Mouse (Mus musculus): ENCODE results near the gene Prokr2.
"Not testable (repeated sequence)": the region's sequence is repeated elsewhere in the genome, so short reads cannot be mapped to it uniquely, and the experiment has no call there.

Gene Prokr2

DNA sequence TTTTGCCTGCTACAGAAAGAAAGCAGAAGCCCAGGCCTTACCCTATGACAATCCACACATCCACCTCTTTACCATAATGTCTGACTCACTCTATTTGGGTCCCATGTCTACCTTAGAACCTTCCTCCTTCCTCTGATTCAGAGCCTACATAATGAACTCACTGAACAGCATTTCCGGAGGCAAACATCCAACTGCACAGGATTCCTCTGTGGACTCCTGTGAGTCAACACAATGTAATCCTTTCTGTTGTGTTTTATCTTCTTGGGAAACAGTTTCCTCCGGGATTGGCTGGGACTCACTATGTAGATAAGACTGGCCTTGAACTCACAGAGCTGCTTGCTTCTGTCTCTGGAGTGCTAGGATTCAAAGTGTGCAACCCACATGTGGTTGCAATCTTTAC, 44.9 kb downstream of the Prokr2 start:
- peak in 1 of 2 experiments; percentile 5 for DNase-seq (ENCODE audit: low spot score in 2 of 2)

DNA sequence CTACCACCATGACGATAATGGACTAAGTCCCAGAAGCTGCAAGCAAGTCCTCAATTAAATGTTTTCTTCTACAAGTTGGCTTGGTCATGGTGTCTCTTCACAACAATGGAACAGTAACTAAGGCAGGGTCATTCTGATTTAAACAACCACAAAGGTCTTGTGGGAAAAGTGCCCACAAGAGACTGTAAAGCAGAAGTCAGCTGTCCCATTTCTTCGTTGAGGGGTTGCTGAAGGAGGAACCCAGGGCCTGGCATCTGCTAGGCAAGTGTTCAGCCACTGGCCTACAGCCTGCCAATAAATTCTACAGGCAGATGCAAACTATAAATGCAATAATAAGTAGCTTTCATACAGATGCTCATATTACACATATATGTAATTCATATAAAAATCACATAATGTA, 48.0 kb downstream of the Prokr2 start:
- no peak for DNase-seq (ENCODE audit: low spot score in 2 of 2)

GRCm38 (mm10) chr2:132323541-132323940, 61.7 kb downstream of the Prokr2 start:
- no peak for DNase-seq (ENCODE audit: low spot score in 2 of 2)

- DNase-seq (ENCODE audit: low spot score in 2 of 2), result no peak
Observed at GRCm38 (mm10) chr2:132320516-132320915, 64.7 kb downstream of the Prokr2 start.

GRCm38 (mm10) chr2:132317178-132317577, 68.1 kb downstream of the Prokr2 start:
- no peak for DNase-seq (ENCODE audit: low spot score in 2 of 2)

DNA sequence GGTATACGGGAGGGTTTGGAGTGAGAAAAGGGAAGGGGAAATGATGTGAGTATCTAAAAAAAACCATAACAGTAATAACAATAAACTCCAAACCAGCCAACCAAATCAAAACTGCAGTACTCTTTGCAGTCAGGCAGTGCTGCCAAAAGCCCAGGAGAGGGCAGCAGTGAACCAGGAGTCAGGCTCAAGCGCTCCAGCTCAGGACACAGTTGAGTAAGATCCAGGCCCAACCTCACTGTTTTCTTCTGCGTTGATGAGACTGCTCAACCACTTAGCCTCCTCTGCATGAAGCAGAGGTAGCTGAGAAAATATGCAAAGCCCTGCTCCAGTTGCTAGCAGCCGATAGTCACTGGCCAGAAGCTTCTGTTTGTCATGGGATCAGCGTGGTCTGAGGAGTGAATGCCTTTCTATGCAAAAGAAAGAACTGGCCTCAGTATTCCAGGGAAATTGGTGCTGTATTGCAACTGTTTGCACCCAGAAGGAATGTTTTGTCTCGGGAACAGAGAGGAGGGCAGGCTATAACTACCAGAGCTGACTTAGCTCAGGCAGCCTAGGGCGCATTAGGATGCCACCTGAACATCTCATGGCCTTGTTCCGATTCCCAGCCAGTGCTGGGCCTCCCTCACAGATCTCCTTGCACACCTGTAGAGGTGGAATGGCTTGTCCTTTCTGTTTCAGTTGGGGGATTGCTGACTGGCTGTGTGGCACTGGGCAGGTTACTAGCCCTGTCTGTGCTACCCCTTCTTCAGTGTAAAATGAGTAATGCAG, 69.0 kb downstream of the Prokr2 start:
- DNase-seq (ENCODE audit: low spot score in 2 of 2), result peak in 1 of 2 experiments; percentile 74

- not testable (repeated sequence) for DNase-seq (ENCODE audit: low spot score in 2 of 2)
Observed at GRCm38 (mm10) chr2:132314057-132314456, 71.2 kb downstream of the Prokr2 start.

DNA sequence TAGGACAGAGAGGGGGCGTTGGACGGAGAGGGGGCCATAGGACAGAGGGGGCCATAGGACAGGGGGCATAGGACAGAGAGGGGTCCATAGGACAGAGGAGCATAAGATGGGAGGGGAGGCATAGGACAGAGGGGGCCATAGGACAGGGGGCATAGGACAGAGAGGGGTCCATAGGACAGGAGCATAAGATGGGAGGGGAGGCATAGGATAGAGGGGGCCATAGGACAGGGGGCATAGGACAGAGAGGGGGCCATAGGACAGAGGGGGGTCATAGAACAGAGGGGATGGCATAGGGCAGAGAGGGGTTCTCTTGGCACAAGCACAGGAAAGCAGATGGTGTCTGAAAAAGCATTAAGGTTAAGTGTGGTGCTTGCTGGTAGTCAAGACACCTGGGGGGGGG, 71.7 kb downstream of the Prokr2 start:
- DNase-seq (ENCODE audit: low spot score in 2 of 2), result no peak

DNA sequence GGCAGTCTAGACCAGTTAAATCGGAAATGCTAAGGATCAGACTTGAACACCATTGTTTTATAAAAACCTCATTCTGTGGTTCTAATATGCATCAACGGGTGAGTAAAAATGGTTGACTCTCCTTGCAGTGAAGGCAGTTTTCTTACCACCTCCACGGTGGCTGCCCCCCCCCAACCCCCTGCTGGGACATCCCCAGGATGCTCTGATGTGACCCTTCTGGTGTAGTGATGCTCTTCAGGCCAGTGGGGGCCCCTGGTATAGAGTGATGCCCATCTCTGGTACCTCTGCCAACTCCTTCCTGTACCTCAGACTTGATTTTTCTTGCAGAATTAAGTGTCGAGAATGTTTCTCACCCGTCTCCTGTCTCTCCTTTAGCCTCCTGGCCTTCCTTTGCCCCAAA, 72.6 kb downstream of the Prokr2 start:
- no peak for DNase-seq (ENCODE audit: low spot score in 2 of 2)

DNA sequence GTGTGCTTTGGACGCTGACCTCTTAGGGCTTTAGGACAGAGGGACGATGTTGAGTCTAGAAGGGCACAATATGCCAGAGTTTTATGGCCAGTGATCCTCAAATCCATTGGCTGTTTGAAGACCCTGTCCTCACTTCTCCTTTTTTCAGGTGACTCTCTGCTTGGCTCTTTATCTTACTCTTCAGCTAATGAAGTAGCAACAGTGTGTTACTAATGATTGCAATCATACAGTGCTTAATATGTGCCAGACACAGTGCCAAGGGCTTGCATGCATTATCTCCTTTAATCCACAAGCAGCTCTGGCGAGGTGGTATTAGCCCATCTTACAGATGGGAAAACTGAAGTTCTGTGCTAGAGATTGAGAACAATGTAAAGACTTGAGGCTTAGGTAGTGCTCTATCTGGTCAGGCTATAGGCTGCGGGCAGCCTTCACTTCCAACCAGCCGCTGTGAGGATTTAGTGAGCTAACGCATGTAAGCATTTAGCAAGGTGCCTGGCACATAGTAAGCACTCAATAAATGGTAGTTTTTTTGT, 75.8 kb downstream of the Prokr2 start:
- DNase-seq (ENCODE audit: low spot score in 2 of 2), result no peak

DNA sequence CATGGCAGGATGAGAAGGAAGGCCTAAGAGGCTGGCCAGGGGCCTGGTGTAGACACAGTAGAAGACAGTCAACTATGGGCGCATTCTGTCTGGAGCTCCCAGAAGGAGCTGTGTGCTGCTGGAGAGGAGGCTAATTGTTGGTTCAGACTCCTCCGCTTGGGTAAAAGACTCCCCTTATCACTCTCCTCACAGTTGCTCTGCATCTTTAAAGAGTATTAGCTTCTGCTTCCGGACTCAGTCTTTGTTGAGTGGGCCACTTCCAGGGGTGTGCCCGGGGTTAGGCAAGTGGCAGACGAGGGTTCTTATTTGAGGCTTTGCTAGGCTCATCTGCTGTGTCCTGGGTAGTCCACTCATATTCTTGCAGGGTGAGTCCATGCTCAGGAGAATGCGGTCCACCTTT, 76.4 kb downstream of the Prokr2 start:
- no peak for DNase-seq (ENCODE audit: low spot score in 2 of 2)

DNA sequence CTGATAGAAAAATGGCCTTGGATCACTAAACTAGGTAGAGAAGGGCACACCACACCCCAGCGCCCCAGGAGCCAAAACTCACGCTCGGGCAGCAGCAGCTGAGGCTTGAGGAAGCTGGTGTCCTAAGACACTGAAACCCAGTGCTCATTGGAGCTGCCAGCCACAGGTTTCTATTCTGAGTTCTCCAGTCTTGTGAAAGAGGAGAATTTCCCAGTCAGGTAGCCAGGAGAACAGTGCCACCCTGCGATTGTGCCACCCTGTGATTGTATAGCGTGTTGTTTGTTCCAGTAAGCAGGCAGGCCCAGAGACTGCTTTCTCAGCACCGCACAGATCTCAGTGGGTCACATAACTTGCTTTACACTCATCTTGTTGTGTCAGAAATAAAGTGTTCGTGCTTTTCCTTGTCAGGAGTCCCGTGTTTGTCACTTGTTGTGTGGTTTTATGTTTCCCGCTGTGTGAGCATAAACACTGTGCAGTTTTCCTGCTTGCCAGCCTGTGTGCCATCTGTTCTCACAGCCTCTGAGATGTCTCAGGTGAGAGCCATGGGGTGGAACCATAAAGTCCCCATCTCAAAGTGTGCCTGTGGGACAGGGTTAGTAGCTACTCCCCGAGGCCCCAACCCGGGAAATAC, 77.9 kb downstream of the Prokr2 start:
- DNase-seq (ENCODE audit: low spot score in 2 of 2), result no peak

- no peak for DNase-seq (ENCODE audit: low spot score in 2 of 2)
Observed at GRCm38 (mm10) chr2:132305988-132306387, 79.3 kb downstream of the Prokr2 start.

DNA sequence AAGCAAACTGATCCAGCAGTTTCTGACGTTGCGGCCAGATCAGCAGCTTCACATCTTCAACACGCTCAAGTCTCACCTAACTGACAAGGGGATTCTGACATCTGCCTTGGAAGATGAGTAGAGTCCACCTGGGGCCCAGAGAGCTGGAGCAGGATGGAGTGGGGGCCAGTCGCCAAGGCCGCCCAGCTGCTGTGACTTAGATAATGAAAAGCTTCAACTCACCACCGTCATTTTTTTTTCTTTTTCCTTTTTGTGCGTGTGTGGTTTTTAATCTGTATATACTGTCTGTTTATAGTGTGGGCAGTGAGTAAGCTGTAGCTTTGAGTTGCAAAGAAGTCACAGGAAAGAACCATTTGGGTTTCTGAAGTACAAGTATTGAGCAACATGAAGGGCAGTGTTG, 80.1 kb downstream of the Prokr2 start:
- no peak for DNase-seq (ENCODE audit: low spot score in 2 of 2)

DNA sequence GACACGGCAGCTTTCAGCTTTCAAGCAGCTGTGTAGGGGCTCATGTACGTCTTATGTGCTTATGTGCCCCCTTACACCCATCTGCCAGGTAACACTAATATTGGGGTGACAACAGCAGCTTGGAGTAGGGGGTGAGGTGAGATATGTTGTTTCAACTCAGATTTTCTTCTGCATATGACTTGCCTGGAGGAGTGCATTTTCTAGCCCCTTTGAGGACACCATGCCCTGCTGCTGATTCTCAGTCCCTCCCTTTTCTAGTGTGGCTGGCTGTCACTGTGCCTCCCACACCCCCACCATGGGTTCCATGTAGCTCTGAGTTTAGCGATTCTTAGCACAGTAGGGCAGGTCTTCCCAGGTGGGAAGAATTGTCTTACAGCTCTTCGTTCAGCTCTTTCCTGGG, 83.8 kb downstream of the Prokr2 start:
- no peak for DNase-seq (ENCODE audit: low spot score in 2 of 2)

DNA sequence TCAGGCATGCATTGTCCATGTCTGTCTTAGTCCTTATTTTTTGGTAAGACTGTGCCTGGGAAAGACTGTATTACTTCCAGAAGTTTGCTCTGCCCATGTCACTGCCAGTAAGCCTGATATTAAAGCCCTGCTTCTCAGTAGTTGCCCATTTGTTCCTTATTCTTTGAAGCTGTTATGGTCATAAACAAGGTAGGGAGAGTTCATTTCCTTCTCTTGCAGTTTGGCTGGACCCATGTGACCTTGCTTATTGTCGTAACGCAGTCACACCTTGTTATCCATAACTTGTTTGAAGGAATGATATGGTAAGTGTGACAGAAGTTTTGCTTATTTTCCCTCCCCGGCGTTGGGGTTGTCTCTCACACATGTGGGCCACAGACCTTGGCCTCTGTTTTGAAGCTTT, 87.0 kb downstream of the Prokr2 start:
- no peak for DNase-seq (ENCODE audit: low spot score in 2 of 2)

GRCm38 (mm10) chr2:132293694-132294450, 91.4 kb downstream of the Prokr2 start:
- no peak for DNase-seq (ENCODE audit: low spot score in 2 of 2)

GRCm38 (mm10) chr2:132292083-132292482, 93.2 kb downstream of the Prokr2 start:
- peak; percentile 56 to 64 for DNase-seq (ENCODE audit: low spot score in 2 of 2)

DNA sequence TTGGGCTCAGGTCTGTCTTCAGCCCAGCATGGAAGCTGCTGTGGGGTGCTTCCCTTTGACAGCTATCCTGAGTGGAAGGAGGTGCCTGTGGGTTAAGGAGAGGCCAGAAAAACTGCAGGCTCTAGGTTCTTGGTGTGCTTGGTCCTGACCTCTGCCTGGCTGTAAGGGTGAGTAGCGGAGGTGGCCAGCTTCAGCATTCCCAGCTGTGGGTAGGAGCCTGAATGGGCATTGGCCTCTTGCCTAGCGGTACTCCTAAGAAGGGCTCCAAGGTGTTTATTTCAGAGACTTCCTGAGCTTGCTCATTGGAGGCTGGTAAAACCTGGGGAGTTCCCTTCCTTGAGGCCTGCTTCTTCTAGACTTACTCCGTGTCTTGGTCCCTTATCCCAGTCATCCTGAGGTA, 94.0 kb downstream of the Prokr2 start:
- DNase-seq (ENCODE audit: low spot score in 2 of 2), result no peak

GRCm38 (mm10) chr2:132290808-132291207, 94.4 kb downstream of the Prokr2 start:
- DNase-seq (ENCODE audit: low spot score in 2 of 2), result no peak

DNA sequence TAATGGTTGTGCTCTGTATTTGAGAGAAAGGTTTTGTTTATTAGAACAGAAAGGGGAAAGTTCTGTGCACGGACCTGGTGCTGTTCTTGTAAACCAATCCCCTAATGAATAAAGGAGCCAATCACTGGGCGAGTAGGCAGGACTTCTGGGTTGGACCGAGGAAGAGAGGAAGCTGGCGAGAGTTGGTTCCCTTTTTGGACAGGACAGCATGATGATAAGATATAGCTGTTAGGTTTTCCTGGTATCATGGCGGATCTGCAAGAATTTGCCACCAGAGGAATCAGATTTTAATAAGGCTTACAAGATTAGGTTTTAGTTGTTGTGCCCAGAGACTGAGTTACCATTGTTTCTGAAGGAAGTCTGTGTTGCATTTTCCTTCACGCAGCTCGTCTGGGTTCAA, 96.0 kb downstream of the Prokr2 start:
- DNase-seq (ENCODE audit: low spot score in 2 of 2), result not testable (repeated sequence)

Measured in left cerebral cortex, adult 9 months (tissue).